Mouse (Mus musculus) liver, embryonic 14.5 days (tissue): Measurements from ENCODE around the gene Plxna4.

Experiments
- CTCF ChIP-seq: IDR thresholded peaks from 2 replicates; pipeline ENCODE4 v1.5.1; 2016; ENCODE audit warnings: antibody characterized with exemption, low read depth, control low read depth
- EP300 ChIP-seq: IDR thresholded peaks from 2 replicates; pipeline ENCODE4 v1.6.1; 2016; ENCODE audit warnings: antibody characterized with exemption, low read depth

GRCm38 (mm10) chr6:32210139-32210538 is 377.9 kb downstream of the Plxna4 start:
- no peak for TF ChIP-seq CTCF
- no peak for TF ChIP-seq EP300
